Mouse (Mus musculus): ENCODE measurements around the gene Akain1. TPM values are rescaled to one million over a fixed set of nuclear protein-coding genes. Genes with fewer than 3 reads are reported as not detected.
A peak's percentile ranks its signal among the peaks of the same experiment; 100 is the strongest.

Gene Akain1
- total RNA-seq (2012; rRNA removed) (not detected in 2 replicates), total RNA-seq (2014; rRNA removed) (not detected in 2 replicates), polyA plus RNA-seq (2012; ENCODE audit: insufficient read length, low read depth) (not detected in 2 replicates)

DNA sequence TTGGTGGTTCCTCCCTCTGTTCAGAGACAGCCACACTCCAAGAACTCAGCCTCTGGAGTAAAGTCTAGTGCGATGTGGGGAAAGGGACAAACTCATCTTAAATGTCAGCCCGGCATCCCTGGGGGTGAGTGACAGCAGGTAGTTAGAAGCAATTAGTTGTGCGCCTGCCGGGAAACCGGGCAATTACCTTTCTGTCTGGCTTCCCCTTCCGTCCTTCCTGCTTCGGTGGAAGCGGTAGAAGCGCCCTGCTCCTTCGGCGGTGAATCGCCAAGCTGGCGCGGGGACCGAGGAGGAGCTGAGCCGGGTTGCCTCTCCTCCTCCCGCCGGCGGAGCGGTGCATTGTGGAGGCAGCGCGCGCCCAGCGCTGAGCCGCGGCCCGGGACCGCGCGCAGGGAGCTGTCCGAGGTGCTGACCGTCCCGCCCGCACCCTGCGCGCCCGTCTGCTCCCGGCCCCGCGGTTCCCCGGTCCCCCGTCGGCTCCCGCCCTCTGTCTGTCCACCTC, at the start of gene Akain1:
Gene Akain1, plus strand, starts transcription at position 337 of the 502 bp plus-strand sequence.
- no peak within 1 kb of the TSS for H3K9ac ChIP-seq (ENCODE audit: insufficient read depth, low read depth)
- no peak for TF ChIP-seq ELF1 (IDR thresholded peaks at IDR 0.05; ENCODE audit: low read depth, low read length)
- no peak for TF ChIP-seq MAZ (IDR thresholded peaks at IDR 0.05; ENCODE audit: low read depth, low read length)
- no peak for TF ChIP-seq MAX (IDR thresholded peaks at IDR 0.05; ENCODE audit: low read length)
- TF ChIP-seq JUND (conservative IDR thresholded peaks at IDR 0.05; ENCODE audit: low read depth, low read length) = no peak
- TF ChIP-seq MAFK (IDR thresholded peaks at IDR 0.05; ENCODE audit: insufficient replicate concordance, low read length) = no peak
- dilution Hi-C loops (cut with MboI; ENCODE audit: extremely low pct_ligation_motif_present, extremely low pct_unique_long_range_greater_than_20kb, low sequenced_read_pairs) = no loop called here

DNA sequence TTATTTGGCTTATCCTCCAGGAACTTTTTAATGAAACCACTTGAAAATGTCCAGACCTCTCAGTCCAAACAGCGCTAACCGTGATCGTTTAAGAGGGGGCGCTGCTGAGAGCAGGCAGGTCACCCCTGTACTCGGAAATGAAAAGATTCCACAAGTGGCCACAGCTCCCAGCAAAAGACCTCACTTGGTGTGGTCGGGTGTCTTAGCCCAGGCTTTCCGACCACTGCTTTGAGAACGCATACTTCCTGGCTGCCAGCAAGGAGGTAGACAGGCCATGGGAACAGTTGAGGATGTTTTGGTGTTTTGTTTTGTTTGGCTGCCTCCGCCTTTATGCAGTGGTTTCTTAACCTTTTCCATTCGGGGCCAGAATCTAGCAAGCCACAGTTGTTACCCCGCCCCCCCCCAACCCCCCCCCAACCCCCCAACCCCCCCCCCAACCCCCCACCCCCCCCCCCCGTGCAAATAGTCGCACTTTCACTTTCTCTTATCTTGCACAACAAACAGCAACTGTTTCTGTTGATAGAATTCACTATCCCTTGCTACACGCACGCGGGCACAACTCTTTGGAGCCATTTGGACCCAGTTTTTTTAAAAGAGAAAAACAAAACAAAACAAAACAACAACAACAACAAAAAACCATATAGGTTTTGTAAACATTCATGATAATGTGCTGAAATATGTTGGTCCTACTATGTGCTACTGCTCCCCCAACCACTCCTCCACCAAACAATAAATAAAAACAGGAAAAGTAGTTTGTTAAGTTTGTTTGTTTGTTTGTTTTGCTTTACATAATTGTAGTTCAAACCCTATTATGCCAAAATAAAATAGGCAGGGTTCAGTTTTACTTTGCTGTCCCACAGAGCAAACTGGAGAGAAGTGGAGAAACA, 42.7 kb upstream of the Akain1 start:
- dilution Hi-C loops (cut with MboI; ENCODE audit: extremely low pct_ligation_motif_present, extremely low pct_unique_long_range_greater_than_20kb, low sequenced_read_pairs) (no loop called here), in situ Hi-C loops (cut with MboI; ENCODE audit: low pct_ligation_motif_present, low pct_unique_long_range_greater_than_20kb, low sequenced_read_pairs) (no loop called here)
- H3K4me2 ChIP-seq (ENCODE audit: insufficient read depth, low read depth, poor library complexity, severe bottlenecking) = peak overlapping the region; percentile 85
- H3K9ac ChIP-seq (ENCODE audit: insufficient read depth, low read depth) = no peak overlapping the region
- no peaks in the 10 kb centered on the region for H3K27me3 ChIP-seq (replicated peaks)
- DNase-seq (ENCODE audit: extremely low read depth) = no peak
- peak overlapping the region in 1 of 3 experiments; percentile 30 for H3K4me3 ChIP-seq (replicated peaks in 1 of 3; ENCODE audit: low read depth in 2 of 3, low read length in 2 of 3, poor library complexity in 1 of 3)
- H3K9me3 ChIP-seq (replicated peaks; ENCODE audit: low read length) = no peaks in the 10 kb centered on the region
- H3K27ac ChIP-seq (ENCODE audit: insufficient read depth, low read depth) = no peak overlapping the region
- no peak for TF ChIP-seq CHD2 (IDR thresholded peaks at IDR 0.05; ENCODE audit: low read length)
- TF ChIP-seq SMC3 (IDR thresholded peaks at IDR 0.05; ENCODE audit: low read depth, low read length) = no peak
- no peak for TF ChIP-seq NELFE (IDR thresholded peaks at IDR 0.05; ENCODE audit: low read depth, low read length)
- TF ChIP-seq ZKSCAN1 (IDR thresholded peaks at IDR 0.05; ENCODE audit: borderline replicate concordance, low read depth, low read length) = peak; percentile 83
- TF ChIP-seq CTCF (conservative IDR thresholded peaks at IDR 0.05 in 1 of 2, IDR thresholded peaks at IDR 0.05 in 1 of 2; ENCODE audit: low read depth in 2 of 2, low read length in 2 of 2) = peak in 1 of 2 experiments; percentile 53; a peak in 2 of 4 replicates
- TF ChIP-seq GABPA (IDR thresholded peaks at IDR 0.05; ENCODE audit: insufficient replicate concordance, low read depth, low read length) = no peak
- no peak for TF ChIP-seq E2F4 (IDR thresholded peaks at IDR 0.05; ENCODE audit: insufficient replicate concordance, low read depth, low read length)
- no peak for TF ChIP-seq IRF4 (IDR thresholded peaks at IDR 0.05; ENCODE audit: low read depth, low read length)
- no peaks in the 10 kb centered on the region for H3K79me2 ChIP-seq (replicated peaks; ENCODE audit: control insufficient read depth, extremely low read depth, insufficient read depth, poor library complexity, severe bottlenecking)
- H3K4me1 ChIP-seq (ENCODE audit: control insufficient read depth in 1 of 2, insufficient read depth in 2 of 2) = no peaks in the 10 kb centered on the region
- peaks cover 0 to 2% of the 10 kb centered on the region in 2 experiments for H3K36me3 ChIP-seq (replicated peaks in 1 of 2; ENCODE audit: control insufficient read depth in 1 of 2, insufficient read depth in 1 of 2, low read length in 1 of 2)

More for the DNA sequence above, at the start of gene Akain1:
- Histone ChIP-seq H3K79me2 (replicated peaks; ENCODE audit: control insufficient read depth, extremely low read depth, insufficient read depth, poor library complexity, severe bottlenecking) (no peaks in the 10 kb centered on the region), H3K4me3 (replicated peaks in 1 of 3; ENCODE audit: low read depth in 2 of 3, low read length in 2 of 3, poor library complexity in 1 of 3) (no peak within 1 kb of the TSS), H3K27me3 (replicated peaks) (no peaks in the 10 kb centered on the region), H3K36me3 (replicated peaks in 1 of 2; ENCODE audit: control insufficient read depth in 1 of 2, insufficient read depth in 1 of 2, low read length in 1 of 2) (no peaks in the 10 kb centered on the region), H3K4me2 (ENCODE audit: insufficient read depth, low read depth, poor library complexity, severe bottlenecking) (no peak within 1 kb of the TSS), H3K9me3 (replicated peaks; ENCODE audit: low read length) (peaks cover 20% of the 10 kb centered on the region), H3K4me1 (ENCODE audit: control insufficient read depth in 1 of 2, insufficient read depth in 2 of 2) (peaks cover 3 to 31% of the 10 kb centered on the region in 2 experiments; a peak in 3 of 4 replicates), H3K27ac (ENCODE audit: insufficient read depth, low read depth) (no peak within 1 kb of the TSS)
- in situ Hi-C loops (cut with MboI; ENCODE audit: low pct_ligation_motif_present, low pct_unique_long_range_greater_than_20kb, low sequenced_read_pairs) = no loop called here
- DNase-seq (ENCODE audit: extremely low read depth) = no peak
